Mouse (Mus musculus): ENCODE data around the gene Ano10. TPM values are rescaled to one million over a fixed set of nuclear protein-coding genes. Genes with fewer than 3 reads are reported as not detected.

Gene Ano10
- polyA plus RNA-seq, 1 experiment, result 3.2 TPM

GRCm38 (mm10) chr9:122240629-122241199, 53.5 kb downstream of the Ano10 start:
- peaks cover 29% of the 10 kb centered on the region for H3K27me3 ChIP-seq (replicated peaks)
- peaks cover 7% of the 10 kb centered on the region for H3K4me1 ChIP-seq
- no peaks in the 10 kb centered on the region for H3K36me3 ChIP-seq (replicated peaks; ENCODE audit: low read length)
- H3K9me3 ChIP-seq, result no peaks in the 10 kb centered on the region
- no peak for TF ChIP-seq FLI1 (IDR thresholded peaks at IDR 0.05; ENCODE audit: low read length)
- TF ChIP-seq GATA1 (IDR thresholded peaks at IDR 0.05; ENCODE audit: borderline replicate concordance, low read length), result no peak
- H3K4me3 ChIP-seq (replicated peaks), result no peak overlapping the region

- no peak for TF ChIP-seq GATA1 (IDR thresholded peaks at IDR 0.05; ENCODE audit: borderline replicate concordance, low read length)
- TF ChIP-seq FLI1 (IDR thresholded peaks at IDR 0.05; ENCODE audit: low read length), result no peak
- Histone ChIP-seq H3K4me3 (replicated peaks) (no peak overlapping the region), H3K36me3 (replicated peaks; ENCODE audit: low read length) (no peaks in the 10 kb centered on the region), H3K9me3 (no peaks in the 10 kb centered on the region), H3K27me3 (replicated peaks) (peaks cover 11% of the 10 kb centered on the region), H3K4me1 (peaks cover 29% of the 10 kb centered on the region)
These were observed 59.5 kb downstream of the Ano10 start for GRCm38 (mm10) chr9:122234741-122235140.

- Histone ChIP-seq H3K4me3 (replicated peaks) (no peak overlapping the region), H3K27me3 (replicated peaks) (peaks cover 13% of the 10 kb centered on the region), H3K4me1 (peaks cover 29% of the 10 kb centered on the region), H3K9me3 (no peaks in the 10 kb centered on the region), H3K36me3 (replicated peaks; ENCODE audit: low read length) (no peaks in the 10 kb centered on the region)
- TF ChIP-seq FLI1 (IDR thresholded peaks at IDR 0.05; ENCODE audit: low read length) (no peak), GATA1 (IDR thresholded peaks at IDR 0.05; ENCODE audit: borderline replicate concordance, low read length) (no peak)
These were observed 60.3 kb downstream of the Ano10 start for GRCm38 (mm10) chr9:122233972-122234345.

GRCm38 (mm10) chr9:122233316-122233971, 60.8 kb downstream of the Ano10 start:
- no peak for TF ChIP-seq FLI1 (IDR thresholded peaks at IDR 0.05; ENCODE audit: low read length)
- no peak for TF ChIP-seq GATA1 (IDR thresholded peaks at IDR 0.05; ENCODE audit: borderline replicate concordance, low read length)
- H3K27me3 ChIP-seq (replicated peaks), result peaks cover 16% of the 10 kb centered on the region

GRCm38 (mm10) chr9:122232912-122233311, 61.3 kb downstream of the Ano10 start:
- Histone ChIP-seq H3K4me3 (replicated peaks) (no peak overlapping the region), H3K4me1 (peaks cover 29% of the 10 kb centered on the region), H3K36me3 (replicated peaks; ENCODE audit: low read length) (no peaks in the 10 kb centered on the region), H3K9me3 (no peaks in the 10 kb centered on the region), H3K27me3 (replicated peaks) (peaks cover 14% of the 10 kb centered on the region)
- TF ChIP-seq GATA1 (IDR thresholded peaks at IDR 0.05; ENCODE audit: borderline replicate concordance, low read length) (no peak), FLI1 (IDR thresholded peaks at IDR 0.05; ENCODE audit: low read length) (no peak)

More at GRCm38 (mm10) chr9:122233316-122233971, 60.8 kb downstream of the Ano10 start:
- H3K9me3 ChIP-seq, result no peaks in the 10 kb centered on the region
- H3K36me3 ChIP-seq (replicated peaks; ENCODE audit: low read length), result no peaks in the 10 kb centered on the region
- H3K4me3 ChIP-seq (replicated peaks), result no peak overlapping the region
- H3K4me1 ChIP-seq, result peaks cover 29% of the 10 kb centered on the region

GRCm38 (mm10) chr9:122230701-122231100, 63.5 kb downstream of the Ano10 start:
- peaks cover 13% of the 10 kb centered on the region for H3K27me3 ChIP-seq (replicated peaks)
- peaks cover 43% of the 10 kb centered on the region for H3K4me1 ChIP-seq
- TF ChIP-seq GATA1 (IDR thresholded peaks at IDR 0.05; ENCODE audit: borderline replicate concordance, low read length), result no peak
- TF ChIP-seq FLI1 (IDR thresholded peaks at IDR 0.05; ENCODE audit: low read length), result no peak
- H3K4me3 ChIP-seq (replicated peaks), result no peak overlapping the region
- no peaks in the 10 kb centered on the region for H3K9me3 ChIP-seq
- no peaks in the 10 kb centered on the region for H3K36me3 ChIP-seq (replicated peaks; ENCODE audit: low read length)

- H3K4me1 ChIP-seq, result peaks cover 25% of the 10 kb centered on the region
- no peak for TF ChIP-seq GATA1 (IDR thresholded peaks at IDR 0.05; ENCODE audit: borderline replicate concordance, low read length)
- TF ChIP-seq FLI1 (IDR thresholded peaks at IDR 0.05; ENCODE audit: low read length), result no peak
These were observed 67.8 kb downstream of the Ano10 start for GRCm38 (mm10) chr9:122226419-122226818.

GRCm38 (mm10) chr9:122225309-122225708, 68.9 kb downstream of the Ano10 start:
- H3K36me3 ChIP-seq (replicated peaks; ENCODE audit: low read length), result no peaks in the 10 kb centered on the region
- TF ChIP-seq FLI1 (IDR thresholded peaks at IDR 0.05; ENCODE audit: low read length), result no peak
- TF ChIP-seq GATA1 (IDR thresholded peaks at IDR 0.05; ENCODE audit: borderline replicate concordance, low read length), result no peak
- no peak overlapping the region for H3K4me3 ChIP-seq (replicated peaks)
- peaks cover 23% of the 10 kb centered on the region for H3K27me3 ChIP-seq (replicated peaks)
- peaks cover 15% of the 10 kb centered on the region; the same call in 1 of the 2 replicates for H3K4me1 ChIP-seq
- no peaks in the 10 kb centered on the region for H3K9me3 ChIP-seq

More at GRCm38 (mm10) chr9:122226419-122226818, 67.8 kb downstream of the Ano10 start:
- Histone ChIP-seq H3K4me3 (replicated peaks) (no peak overlapping the region), H3K27me3 (replicated peaks) (peaks cover 20% of the 10 kb centered on the region), H3K9me3 (no peaks in the 10 kb centered on the region), H3K36me3 (replicated peaks; ENCODE audit: low read length) (no peaks in the 10 kb centered on the region)

- H3K27me3 ChIP-seq (replicated peaks), result peaks cover 25% of the 10 kb centered on the region
- peaks cover 15% of the 10 kb centered on the region; the same call in 1 of the 2 replicates for H3K4me1 ChIP-seq
- no peak for TF ChIP-seq GATA1 (IDR thresholded peaks at IDR 0.05; ENCODE audit: borderline replicate concordance, low read length)
- TF ChIP-seq FLI1 (IDR thresholded peaks at IDR 0.05; ENCODE audit: low read length), result no peak
- no peaks in the 10 kb centered on the region for H3K9me3 ChIP-seq
- no peaks in the 10 kb centered on the region for H3K36me3 ChIP-seq (replicated peaks; ENCODE audit: low read length)
- H3K4me3 ChIP-seq (replicated peaks), result no peak overlapping the region
These were observed 71.2 kb downstream of the Ano10 start for GRCm38 (mm10) chr9:122223005-122223404.

- Histone ChIP-seq H3K4me3 (replicated peaks) (no peak overlapping the region), H3K27me3 (replicated peaks) (peaks cover 25% of the 10 kb centered on the region), H3K9me3 (no peaks in the 10 kb centered on the region), H3K36me3 (replicated peaks; ENCODE audit: low read length) (no peaks in the 10 kb centered on the region), H3K4me1 (no peaks in the 10 kb centered on the region)
- TF ChIP-seq FLI1 (IDR thresholded peaks at IDR 0.05; ENCODE audit: low read length) (no peak), GATA1 (IDR thresholded peaks at IDR 0.05; ENCODE audit: borderline replicate concordance, low read length) (no peak)
These were observed 74.3 kb downstream of the Ano10 start for GRCm38 (mm10) chr9:122219934-122220333.

Measured in megakaryocyte, embryonic 14.5 days (primary cell).